Mouse (Mus musculus) limb, embryonic 13.5 days (tissue): ENCODE results near the gene Sned1. TPM values are rescaled to one million over a fixed set of nuclear protein-coding genes. Genes with fewer than 3 reads are reported as not detected.

Experiments used
- ATAC-seq: fragments of 200-750 bp; cut with Nextera tagmentation; 2 replicates; pipeline ENCODE4 v1.8.0; 2017; ENCODE audit warnings: low read depth, moderate number of reproducible peaks, moderate TSS enrichment; ENCODE audit not compliant: low FRiP score
- H3K27ac ChIP-seq: fragments of 300-500 bp; sonication (generic); 2 replicates; pipeline ENCODE4 v1.5.1; 2015; ENCODE audit warnings: inconsistent platforms, mild to moderate bottlenecking, moderate library complexity
- H3K27me3 ChIP-seq: fragments of 300-500 bp; sonication (generic); 2 replicates; pipeline ENCODE4 v1.6.1; 2015; ENCODE audit warnings: mild to moderate bottlenecking, inconsistent platforms
- H3K36me3 ChIP-seq: fragments of 300-500 bp; sonication (generic); 2 replicates; pipeline ENCODE4 v1.6.1; 2015; ENCODE audit warnings: inconsistent platforms, mild to moderate bottlenecking, moderate library complexity
- H3K4me1 ChIP-seq: fragments of 300-500 bp; sonication (generic); 2 replicates; pipeline ENCODE4 v1.6.1; 2015; ENCODE audit warnings: inconsistent platforms
- H3K4me2 ChIP-seq: fragments of 300-500 bp; sonication (generic); replicated peaks from 2 replicates; pipeline ENCODE4 v1.6.1; 2015; ENCODE audit warnings: inconsistent platforms, mild to moderate bottlenecking, moderate library complexity
- H3K4me3 ChIP-seq: fragments of 300-500 bp; sonication (generic); 2 replicates; pipeline ENCODE4 v1.5.1; 2015; ENCODE audit warnings: moderate library complexity, mild to moderate bottlenecking, inconsistent platforms
- H3K9ac ChIP-seq: fragments of 300-500 bp; sonication (generic); 2 replicates; pipeline ENCODE4 v1.6.1; 2015; ENCODE audit warnings: mild to moderate bottlenecking, inconsistent platforms
- H3K9me3 ChIP-seq: fragments of 300-500 bp; sonication (generic); 2 replicates; pipeline ENCODE4 v1.6.1; 2016; ENCODE audit warnings: inconsistent platforms
- WGBS: fragments of 180-500 bp; shearing (Covaris S2); methylation state at CpG from one replicate; pipeline ENCODE4 v1.1.7; 2015; 5-methylcytosine and 5-hydroxymethylcytosine counted together
- microRNA-seq: library from miRNA; unstranded; fragments of <30 nt; microRNA quantifications from one replicate; pipeline ENCODE4, GENCODE M21; 2016
- polyA plus RNA-seq: library from polyadenylated mRNA; unstranded; fragments of >200 nt; fragmentation: Nextera tagmentation; extraction: Ambion mirVana; gene quantifications from 2 replicates; pipeline ENCODE4 v1.2.1, GENCODE M21; 2015

Gene Sned1
- polyA plus RNA-seq, 1 experiment from 2014 or later = 32.1 TPM

GRCm38 (mm10) chr1:93342648-93343503, 107.2 kb downstream of the Sned1 start, which contains the start of the genes Ppp1r7 and Pask:
Gene Ppp1r7, plus strand, starts transcription at chr1:93342854.
Gene Pask, minus strand, starts transcription at chr1:93343482.
- Histone ChIP-seq H3K9me3 (no peaks in the 10 kb centered on the region), H3K9ac (peak within 1 kb of the TSS; percentile 90), H3K4me2 (peak within 1 kb of the TSS; percentile 79), H3K36me3 (peaks cover 17% of the 10 kb centered on the region), H3K4me1 (peaks cover 22% of the 10 kb centered on the region), H3K4me3 (peak within 1 kb of the TSS; percentile 96), H3K27me3 (no peaks in the 10 kb centered on the region), H3K27ac (peak within 1 kb of the TSS; percentile 48)
- ATAC-seq = peak; percentile 93
- WGBS = under 1% methylated on average over 63 of the region's 63 CpGs

DNA sequence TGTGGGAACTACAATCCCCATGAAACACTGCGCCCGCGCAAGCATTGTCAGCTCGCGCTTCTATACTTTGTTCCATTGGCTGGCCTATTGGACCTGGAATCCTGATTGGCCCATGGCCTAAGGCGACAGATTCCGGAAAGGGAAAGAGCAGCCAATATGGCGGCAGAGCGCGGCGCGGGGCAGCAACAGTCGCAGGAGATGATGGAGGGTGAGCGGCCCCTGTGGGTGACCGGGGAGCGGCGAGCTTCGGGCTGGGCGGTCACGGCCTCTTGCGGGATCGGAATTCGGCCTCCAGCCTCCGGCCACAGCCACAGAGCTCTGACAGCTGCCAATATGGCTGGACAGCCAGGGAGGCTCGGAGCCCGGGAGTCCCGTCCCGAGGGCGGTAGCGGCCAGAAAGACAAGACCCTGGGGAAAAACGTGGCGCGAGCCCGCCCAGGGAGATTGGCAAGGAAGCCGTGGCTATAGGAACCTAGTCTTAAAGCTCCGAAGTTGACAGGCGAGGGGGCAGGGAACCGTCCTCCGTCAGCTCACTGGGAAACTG, 107.9 kb downstream of the Sned1 start:
- Histone ChIP-seq H3K36me3 (peaks cover 24% of the 10 kb centered on the region), H3K9me3 (no peaks in the 10 kb centered on the region), H3K4me3 (peak overlapping the region; percentile 96), H3K4me2 (peak overlapping the region; percentile 79), H3K9ac (peak overlapping the region; percentile 90), H3K4me1 (peaks cover 22% of the 10 kb centered on the region), H3K27me3 (no peaks in the 10 kb centered on the region), H3K27ac (peak overlapping the region; percentile 48; the same call in 1 of the 2 replicates)
- ATAC-seq = peak; percentile 95
- under 1% methylated on average over 39 of the region's 39 CpGs for WGBS

GRCm38 (mm10) chr1:93347176-93347575, 111.5 kb downstream of the Sned1 start:
- no peak for ATAC-seq
- H3K9ac ChIP-seq = no peak overlapping the region
- H3K4me2 ChIP-seq = no peak overlapping the region
- H3K27ac ChIP-seq = no peak overlapping the region
- H3K9me3 ChIP-seq = no peaks in the 10 kb centered on the region
- H3K4me3 ChIP-seq = no peak overlapping the region
- peaks cover 11% of the 10 kb centered on the region for H3K4me1 ChIP-seq
- H3K36me3 ChIP-seq = peaks cover 52% of the 10 kb centered on the region
- 94% methylated on average over 5 of the region's 5 CpGs for WGBS
- no peaks in the 10 kb centered on the region for H3K27me3 ChIP-seq

DNA sequence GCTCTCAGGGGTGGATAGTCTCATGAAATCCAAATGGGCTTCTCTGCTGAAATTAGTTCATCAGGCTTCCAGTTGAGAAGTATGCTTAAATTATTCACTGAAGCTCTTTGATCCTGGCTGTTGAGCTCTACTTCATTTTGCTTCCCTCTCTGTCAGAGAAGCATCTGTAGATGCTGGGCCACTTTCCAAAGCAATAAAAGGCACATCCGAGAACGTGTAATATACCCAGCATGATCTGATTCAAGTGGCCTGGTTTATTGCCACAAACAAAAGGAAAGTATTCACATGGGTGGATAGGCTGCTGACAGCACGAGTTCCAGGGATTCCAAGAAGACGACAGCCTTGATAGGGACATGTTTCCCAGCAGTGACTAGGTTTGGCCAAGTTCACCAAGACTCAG, 114.1 kb downstream of the Sned1 start:
- no peak overlapping the region for H3K27ac ChIP-seq
- H3K4me3 ChIP-seq = no peak overlapping the region
- no peaks in the 10 kb centered on the region for H3K27me3 ChIP-seq
- no peaks in the 10 kb centered on the region for H3K9me3 ChIP-seq
- WGBS = 57% methylated on average over 4 of the region's 4 CpGs
- H3K9ac ChIP-seq = no peak overlapping the region
- no peak overlapping the region for H3K4me2 ChIP-seq
- H3K4me1 ChIP-seq = 0 out of 2 replicates have a peak, but pooled peaks cover under 1% of the 10 kb centered on the region
- ATAC-seq = no peak
- peaks cover 77% of the 10 kb centered on the region for H3K36me3 ChIP-seq

Small RNAs within 50 kb of the gene (microRNA-seq; reads per million reads assigned to microRNA genes)
- gene Mir6901 (2.3 reads per million, percentile 6 among the genes with 10 or more reads in this experiment), gene Mir6902 (not detected)

Other genes with a start within 250 kb of the Sned1 start
- not detected in 2 replicates for gene Aqp12, start 229.5 kb upstream of the Sned1 start, polyA plus RNA-seq
- gene Kif1a, start 133.9 kb upstream of the Sned1 start, polyA plus RNA-seq = 18.3 and 19.2 TPM in 2 replicates
- not detected in 2 replicates for gene Agxt, start 100.6 kb upstream of the Sned1 start, polyA plus RNA-seq
- 0.94 and 1.1 TPM in 2 replicates for gene 2310007B03Rik, start 74.9 kb upstream of the Sned1 start, polyA plus RNA-seq
- gene Crocc2, start 67.1 kb upstream of the Sned1 start, polyA plus RNA-seq = 0.31 and 0.32 TPM in 2 replicates
- 35.1 and 38.0 TPM in 2 replicates for gene Mterf4, start 70.1 kb downstream of the Sned1 start, polyA plus RNA-seq
- gene Ppp1r7, start 107.0 kb downstream of the Sned1 start, polyA plus RNA-seq = 52.3 and 61.4 TPM in 2 replicates
- 18.8 and 20.4 TPM in 2 replicates for gene Pask, start 107.6 kb downstream of the Sned1 start, polyA plus RNA-seq
- 1.3 and 1.8 TPM in 2 replicates for gene Ano7, start 138.1 kb downstream of the Sned1 start, polyA plus RNA-seq
- 185 and 201 TPM in 2 replicates for gene Hdlbp, start 243.0 kb downstream of the Sned1 start, polyA plus RNA-seq